Mouse (Mus musculus) embryonic facial prominence, embryonic 12.5 days (tissue): Measurements from ENCODE around the gene Parp9. TPM values are rescaled to one million over a fixed set of nuclear protein-coding genes. Genes with fewer than 3 reads are reported as not detected.

Source experiments
- ATAC-seq: fragments of 200-750 bp; cut with Nextera tagmentation; 2 replicates; pipeline ENCODE4 v1.8.0; 2017; ENCODE audit not compliant: insufficient number of reproducible peaks, insufficient read depth, low FRiP score, low TSS enrichment
- H3K27ac ChIP-seq: fragments of 300-500 bp; sonication (generic); 2 replicates; pipeline ENCODE4 v1.5.1; 2016; ENCODE audit warnings: mild to moderate bottlenecking
- H3K27me3 ChIP-seq: fragments of 300-500 bp; sonication (generic); 2 replicates; pipeline ENCODE4 v1.6.1; 2016; ENCODE audit warnings: mild to moderate bottlenecking, moderate library complexity
- H3K36me3 ChIP-seq: fragments of 300-500 bp; sonication (generic); 2 replicates; pipeline ENCODE4 v1.6.1; 2016; ENCODE audit warnings: mild to moderate bottlenecking
- H3K4me1 ChIP-seq: fragments of 300-500 bp; sonication (generic); 2 replicates; pipeline ENCODE4 v1.6.1; 2016
- H3K4me2 ChIP-seq: fragments of 300-500 bp; sonication (generic); replicated peaks from 2 replicates; pipeline ENCODE4 v1.6.1; 2016; ENCODE audit warnings: mild to moderate bottlenecking, moderate library complexity
- H3K4me3 ChIP-seq: fragments of 300-500 bp; sonication (generic); 2 replicates; pipeline ENCODE4 v1.5.1; 2016; ENCODE audit warnings: mild to moderate bottlenecking
- H3K9ac ChIP-seq: fragments of 300-500 bp; sonication (generic); 2 replicates; pipeline ENCODE4 v1.6.1; 2016; ENCODE audit warnings: mild to moderate bottlenecking, moderate library complexity
- H3K9me3 ChIP-seq: fragments of 300-500 bp; sonication (generic); 2 replicates; pipeline ENCODE4 v1.6.1; 2016; ENCODE audit warnings: mild to moderate bottlenecking, moderate library complexity
- WGBS: fragments of 180-500 bp; shearing (Covaris S2); methylation state at CpG from one replicate; pipeline ENCODE4 v1.1.7; 2016; 5-methylcytosine and 5-hydroxymethylcytosine counted together
- polyA plus RNA-seq: library from polyadenylated mRNA; unstranded; fragments of >200 nt; fragmentation: Nextera tagmentation; extraction: Ambion mirVana; gene quantifications from 2 replicates; pipeline ENCODE4 v1.2.1, GENCODE M21; 2016

Gene Parp9
- polyA plus RNA-seq, 1 experiment from 2014 or later, result 4.1 TPM

DNA sequence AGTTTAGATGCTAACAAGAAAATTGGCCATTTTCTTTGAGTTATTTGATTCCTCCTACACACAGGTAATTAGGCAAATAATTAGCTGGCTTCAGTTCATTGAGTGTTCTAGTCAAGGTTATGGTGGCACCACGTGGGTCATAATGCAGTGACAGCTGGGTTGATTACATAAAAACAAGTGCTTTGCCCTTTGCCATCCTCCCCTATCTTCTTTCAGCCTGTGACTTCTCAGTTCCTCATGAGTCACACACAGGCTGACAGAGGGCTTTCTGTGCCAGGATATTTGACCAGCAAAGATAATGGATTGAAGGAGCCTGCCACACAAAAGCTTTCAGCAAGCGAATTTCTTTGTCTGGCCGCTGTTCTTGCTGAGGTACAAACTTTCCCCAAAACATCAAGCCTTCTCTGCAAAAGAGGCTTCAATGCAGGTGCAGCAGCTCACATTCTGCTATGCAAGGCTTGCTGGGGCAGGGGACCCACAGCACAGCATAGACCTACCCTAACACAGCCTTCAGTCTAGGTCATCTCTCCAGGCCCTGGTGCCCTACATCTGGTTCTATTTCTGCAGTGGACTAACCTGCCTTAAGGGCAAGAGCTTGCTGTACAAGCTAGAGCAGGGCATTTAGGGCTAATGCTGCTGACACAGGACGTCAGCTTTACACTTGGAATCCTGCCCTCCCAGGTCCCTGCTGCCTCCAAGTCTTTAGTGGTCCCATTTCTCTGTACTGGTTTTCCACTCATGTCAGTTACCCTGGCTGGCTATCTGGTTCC lies 30.7 kb upstream of the Parp9 start:
- 45% methylated on average over 4 of the region's 4 CpGs for WGBS
- H3K27me3 ChIP-seq, result no peaks in the 10 kb centered on the region
- H3K9ac ChIP-seq, result no peak overlapping the region
- no peaks in the 10 kb centered on the region for H3K36me3 ChIP-seq
- H3K4me1 ChIP-seq, result no peaks in the 10 kb centered on the region
- no peak overlapping the region for H3K27ac ChIP-seq
- no peak overlapping the region for H3K4me3 ChIP-seq
- no peak for ATAC-seq
- H3K9me3 ChIP-seq, result no peaks in the 10 kb centered on the region
- no peak overlapping the region for H3K4me2 ChIP-seq

GRCm38 (mm10) chr16:35911449-35911848 lies 26.8 kb upstream of the Parp9 start:
- H3K9me3 ChIP-seq, result no peaks in the 10 kb centered on the region
- no peak overlapping the region for H3K9ac ChIP-seq
- 78% methylated on average over 3 of the region's 3 CpGs for WGBS
- H3K36me3 ChIP-seq, result no peaks in the 10 kb centered on the region
- no peak overlapping the region for H3K4me2 ChIP-seq
- no peaks in the 10 kb centered on the region for H3K4me1 ChIP-seq
- no peak overlapping the region for H3K4me3 ChIP-seq
- no peak for ATAC-seq
- no peaks in the 10 kb centered on the region for H3K27me3 ChIP-seq
- no peak overlapping the region for H3K27ac ChIP-seq

DNA sequence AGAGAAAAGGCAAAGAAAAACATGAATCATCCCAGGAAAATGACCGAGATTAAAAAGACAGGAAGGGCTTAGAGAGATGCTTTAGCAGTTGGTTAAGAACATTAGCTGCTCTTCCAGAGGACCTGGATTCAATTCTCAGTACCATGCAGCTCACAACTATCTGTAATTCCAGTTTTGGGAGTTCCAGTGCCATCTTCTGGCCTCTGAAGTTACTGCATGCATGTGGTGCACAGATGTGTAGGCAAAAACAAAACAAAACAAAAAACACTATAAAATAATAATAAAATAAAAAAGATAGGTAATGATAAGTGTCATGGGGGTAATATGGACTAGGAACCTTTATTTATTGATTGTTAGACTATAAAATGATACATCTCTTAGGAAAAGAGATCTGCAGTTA lies 24.7 kb upstream of the Parp9 start:
- Histone ChIP-seq H3K27ac (no peak overlapping the region), H3K9ac (no peak overlapping the region), H3K27me3 (no peaks in the 10 kb centered on the region), H3K36me3 (no peaks in the 10 kb centered on the region), H3K4me2 (no peak overlapping the region), H3K4me1 (no peaks in the 10 kb centered on the region), H3K4me3 (no peak overlapping the region), H3K9me3 (no peaks in the 10 kb centered on the region)
- no peak for ATAC-seq
- WGBS, result 83% methylated on average over 1 of the region's 1 CpGs

DNA sequence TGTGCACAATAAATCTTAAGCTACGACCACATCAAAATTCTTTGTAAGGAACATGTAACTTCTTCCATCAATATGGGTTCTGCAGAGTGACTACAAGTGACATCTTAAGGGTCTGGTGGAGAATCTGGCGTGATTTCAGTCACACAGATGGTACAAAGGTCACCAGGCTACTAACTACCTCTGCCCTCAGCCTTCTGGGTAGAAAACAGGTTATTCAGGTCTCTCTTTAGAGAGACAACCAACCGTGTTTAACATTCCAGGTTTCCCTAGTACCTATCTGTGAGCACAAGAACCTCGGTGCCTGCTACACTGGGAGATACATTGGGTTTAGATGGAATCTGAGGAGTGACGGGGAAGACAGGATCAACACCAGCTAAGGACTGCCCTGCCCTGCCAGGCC lies 24.0 kb upstream of the Parp9 start:
- Histone ChIP-seq H3K4me1 (no peaks in the 10 kb centered on the region), H3K27me3 (no peaks in the 10 kb centered on the region), H3K36me3 (no peaks in the 10 kb centered on the region), H3K4me3 (no peak overlapping the region), H3K27ac (no peak overlapping the region), H3K9me3 (no peaks in the 10 kb centered on the region), H3K4me2 (no peak overlapping the region), H3K9ac (no peak overlapping the region)
- no peak for ATAC-seq
- WGBS, result 64% methylated on average over 5 of the region's 5 CpGs

GRCm38 (mm10) chr16:35918721-35919543 lies 19.3 kb upstream of the Parp9 start:
- Histone ChIP-seq H3K27ac (no peak overlapping the region), H3K36me3 (no peaks in the 10 kb centered on the region), H3K9ac (no peak overlapping the region), H3K27me3 (no peaks in the 10 kb centered on the region), H3K4me1 (no peaks in the 10 kb centered on the region), H3K4me3 (no peak overlapping the region), H3K4me2 (no peak overlapping the region), H3K9me3 (no peaks in the 10 kb centered on the region)
- WGBS, result 80% methylated on average over 6 of the region's 6 CpGs
- ATAC-seq, result no peak

DNA sequence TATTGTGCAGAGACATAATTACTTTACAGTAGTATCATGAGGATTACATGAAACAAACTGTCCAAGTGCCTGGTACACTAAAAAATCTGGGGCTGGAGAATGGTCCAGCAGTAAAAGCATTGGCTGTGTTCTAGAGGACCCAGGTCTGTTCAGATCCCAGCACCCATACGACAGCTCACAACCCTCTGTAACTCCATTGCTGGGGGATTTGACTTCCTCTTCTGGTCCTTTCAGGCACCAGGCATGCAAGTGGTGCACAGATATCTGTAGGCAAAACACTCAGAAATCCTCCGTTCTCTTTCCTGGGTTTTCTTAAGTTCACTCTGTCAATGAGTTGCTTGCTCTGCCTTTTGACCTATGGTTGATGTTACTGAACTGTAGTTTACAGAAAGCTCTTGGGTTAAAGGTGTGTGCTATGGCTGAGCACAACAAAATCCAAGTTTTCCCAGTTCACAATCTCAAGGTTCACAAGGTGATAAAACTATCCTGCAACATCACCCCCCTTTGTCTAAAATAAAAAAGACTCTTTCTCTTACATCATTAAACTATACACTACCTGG lies 16.5 kb upstream of the Parp9 start:
- Histone ChIP-seq H3K4me1 (no peaks in the 10 kb centered on the region), H3K4me2 (no peak overlapping the region), H3K9me3 (no peaks in the 10 kb centered on the region), H3K36me3 (no peaks in the 10 kb centered on the region), H3K9ac (no peak overlapping the region), H3K27me3 (no peaks in the 10 kb centered on the region), H3K4me3 (no peak overlapping the region), H3K27ac (no peak overlapping the region)
- 85% methylated on average over 2 of the region's 2 CpGs for WGBS
- no peak for ATAC-seq

GRCm38 (mm10) chr16:35922301-35922895 lies 15.9 kb upstream of the Parp9 start:
- ATAC-seq, result no peak
- Histone ChIP-seq H3K9ac (no peak overlapping the region), H3K36me3 (no peaks in the 10 kb centered on the region), H3K9me3 (no peaks in the 10 kb centered on the region), H3K27me3 (no peaks in the 10 kb centered on the region), H3K4me3 (no peak overlapping the region), H3K4me1 (no peaks in the 10 kb centered on the region), H3K27ac (no peak overlapping the region), H3K4me2 (no peak overlapping the region)
- WGBS, result 78% methylated on average over 3 of the region's 3 CpGs

- Histone ChIP-seq H3K9ac (no peak overlapping the region), H3K9me3 (no peaks in the 10 kb centered on the region), H3K4me3 (no peak overlapping the region), H3K27ac (no peak overlapping the region), H3K4me2 (no peak overlapping the region), H3K36me3 (no peaks in the 10 kb centered on the region), H3K27me3 (no peaks in the 10 kb centered on the region), H3K4me1 (no peaks in the 10 kb centered on the region)
- 83% methylated on average over 7 of the region's 7 CpGs for WGBS
- ATAC-seq, result no peak
These were observed 14.6 kb upstream of the Parp9 start for GRCm38 (mm10) chr16:35923546-35924198.

DNA sequence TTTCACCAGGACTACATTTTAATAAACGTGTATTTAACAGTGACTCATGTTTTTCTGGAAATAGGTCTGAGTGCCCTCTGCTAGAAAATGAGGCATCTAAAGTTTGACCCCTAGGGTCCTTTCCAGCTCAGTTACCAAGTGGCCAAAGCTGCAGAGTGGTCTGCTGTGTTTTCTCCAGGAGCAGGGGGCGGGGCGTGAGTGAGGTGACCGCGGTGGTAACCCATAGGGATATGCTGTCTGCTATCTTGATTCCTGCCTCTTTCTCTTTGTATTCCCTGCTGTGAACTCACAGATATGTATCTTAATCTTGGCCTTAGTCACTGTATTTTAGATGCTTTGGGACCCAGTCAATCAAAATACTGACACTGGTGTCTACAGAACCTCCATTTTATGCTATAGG lies 13.9 kb upstream of the Parp9 start:
- no peak for ATAC-seq
- WGBS, result 94% methylated on average over 5 of the region's 5 CpGs
- Histone ChIP-seq H3K27me3 (no peaks in the 10 kb centered on the region), H3K9me3 (no peaks in the 10 kb centered on the region), H3K4me2 (no peak overlapping the region), H3K9ac (no peak overlapping the region), H3K36me3 (no peaks in the 10 kb centered on the region), H3K4me1 (no peaks in the 10 kb centered on the region), H3K4me3 (no peak overlapping the region), H3K27ac (no peak overlapping the region)

- Histone ChIP-seq H3K27ac (no peak overlapping the region), H3K36me3 (no peaks in the 10 kb centered on the region), H3K4me3 (no peak overlapping the region), H3K4me1 (no peaks in the 10 kb centered on the region), H3K9ac (no peak overlapping the region), H3K4me2 (no peak overlapping the region), H3K9me3 (no peaks in the 10 kb centered on the region), H3K27me3 (no peaks in the 10 kb centered on the region)
- no peak for ATAC-seq
- WGBS, result 81% methylated on average over 19 of the region's 19 CpGs
These were observed 5.9 kb upstream of the Parp9 start for GRCm38 (mm10) chr16:35932179-35933055.

GRCm38 (mm10) chr16:35933181-35933580 lies 5.1 kb upstream of the Parp9 start:
- H3K9me3 ChIP-seq, result no peaks in the 10 kb centered on the region
- H3K27ac ChIP-seq, result no peak overlapping the region
- 81% methylated on average over 10 of the region's 10 CpGs for WGBS
- no peaks in the 10 kb centered on the region for H3K4me1 ChIP-seq
- H3K27me3 ChIP-seq, result no peaks in the 10 kb centered on the region
- no peak overlapping the region for H3K9ac ChIP-seq
- H3K36me3 ChIP-seq, result no peaks in the 10 kb centered on the region
- no peak for ATAC-seq
- H3K4me3 ChIP-seq, result no peak overlapping the region
- H3K4me2 ChIP-seq, result no peak overlapping the region
